Mouse (Mus musculus) layer of hippocampus, postnatal 25 days (tissue): ENCODE measurements at regions not wholly inside any gene's neighbourhood (a gene's known extent, or its start where the extent isn't known, plus 50 kb on each side); places are given as distances from the start of the nearest gene placed in this dataset.
A peak's percentile ranks its signal among the peaks of the same experiment; 100 is the strongest.

Source experiments
- DNase-seq, 2 experiments: peaks; one replicate each; pipeline ENCODE4 v3.0.0; 2022; ENCODE audit warnings: mixed read lengths in 2 of 2, low spot score in 1 of 2; ENCODE audit errors: extremely low spot score in 1 of 2

GRCm38 (mm10) chr10:92510677-92511076 lies 211.5 kb downstream of the Nedd1 start:
- no peak for DNase-seq

- peak in 1 of 2 experiments; percentile 6 for DNase-seq
These were observed 217.9 kb downstream of the Nedd1 start for GRCm38 (mm10) chr10:92504271-92504670.

GRCm38 (mm10) chr10:92483592-92483991 lies 238.6 kb downstream of the Nedd1 start:
- no peak for DNase-seq

- no peak for DNase-seq
These were observed 248.9 kb downstream of the Nedd1 start for GRCm38 (mm10) chr10:92473282-92473681.

- no peak for DNase-seq
These were observed 251.1 kb downstream of the Nedd1 start for GRCm38 (mm10) chr10:92471111-92471510.

GRCm38 (mm10) chr10:92455195-92455594 lies 267.0 kb downstream of the Nedd1 start:
- DNase-seq, result no peak

- no peak for DNase-seq
These were observed 268.7 kb downstream of the Nedd1 start for GRCm38 (mm10) chr10:92453550-92453949.

- DNase-seq, result no peak
These were observed 276.3 kb downstream of the Nedd1 start for GRCm38 (mm10) chr10:92445957-92446356.

GRCm38 (mm10) chr10:92438621-92439394 lies 283.4 kb downstream of the Nedd1 start:
- DNase-seq, result peak in 1 of 2 experiments; percentile 11

GRCm38 (mm10) chr10:92429256-92429655 lies 293.0 kb downstream of the Nedd1 start:
- no peak for DNase-seq

- DNase-seq, result no peak
These were observed 294.2 kb downstream of the Nedd1 start for GRCm38 (mm10) chr10:92428026-92428425.

- no peak for DNase-seq
These were observed 295.8 kb downstream of the Nedd1 start for GRCm38 (mm10) chr10:92426443-92426842.

GRCm38 (mm10) chr10:92412737-92413136 lies 309.5 kb downstream of the Nedd1 start:
- DNase-seq, result no peak

- no peak for DNase-seq
These were observed 311.4 kb downstream of the Nedd1 start for GRCm38 (mm10) chr10:92410813-92411325.

GRCm38 (mm10) chr10:92404697-92405293 lies 317.4 kb downstream of the Nedd1 start:
- peak; percentile 5 to 14 for DNase-seq

- DNase-seq, result no peak
These were observed 321.6 kb downstream of the Nedd1 start for GRCm38 (mm10) chr10:92400587-92401090.

- no peak for DNase-seq
These were observed 333.0 kb downstream of the Nedd1 start for GRCm38 (mm10) chr10:92389176-92389732.

GRCm38 (mm10) chr10:92367126-92367525 lies 355.1 kb downstream of the Nedd1 start:
- no peak for DNase-seq

- no peak for DNase-seq
These were observed 365.5 kb downstream of the Nedd1 start for GRCm38 (mm10) chr10:92356738-92357137.

- DNase-seq, result no peak
These were observed 373.2 kb downstream of the Nedd1 start for GRCm38 (mm10) chr10:92349043-92349442.

- DNase-seq, result no peak
These were observed 374.1 kb downstream of the Nedd1 start for GRCm38 (mm10) chr10:92347960-92348675.
